ENCODE assay signal across 8 mouse cellular contexts in the genomic region with DNA sequence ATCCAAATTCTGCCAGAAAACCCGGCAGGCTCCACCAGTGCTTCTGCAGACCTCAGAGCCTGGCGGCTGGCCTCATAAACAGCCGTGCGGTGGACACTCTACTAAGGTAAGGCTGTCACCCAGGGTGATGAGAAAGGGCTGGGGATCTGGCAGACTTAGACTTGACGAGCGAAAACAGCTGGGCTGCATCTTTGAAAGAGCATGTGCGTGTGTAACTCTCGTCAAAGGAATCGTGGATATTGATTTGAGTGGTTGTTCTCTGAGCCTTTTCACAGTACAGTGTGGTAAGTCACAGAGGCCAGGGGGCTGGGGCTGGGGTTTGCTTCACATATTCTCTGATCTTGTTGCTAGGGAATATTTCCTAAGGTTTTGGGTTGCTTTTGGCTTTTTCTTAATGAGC. TPM values are rescaled to one million over a fixed set of nuclear protein-coding genes. Genes with fewer than 3 reads are reported as not detected.
DNase-seq lines count a peak whose midpoint lies in the region; ATAC-seq and TF ChIP-seq lines count a peak whose summit lies in the region.

A gene (plus strand): TSS at position 26 of the 400 bp plus-strand sequence.

- H3K9ac ChIP-seq in hindbrain, embryonic 15.5 days = no peak within 1 kb of the TSS
- no peak within 1 kb of the TSS for H3K9ac ChIP-seq in liver, embryonic 16.5 days (ENCODE audit: low read depth, low read length)

- WGBS in kidney, adult 2 months = 75% methylated on average over 9 of the region's 9 CpGs
- 67% methylated on average over 9 of the region's 9 CpGs for WGBS in hindbrain, embryonic 15.5 days
- 64% methylated on average over 9 of the region's 9 CpGs for WGBS in liver, embryonic 16.5 days (ENCODE audit: insufficient replicate concordance)

- no peaks in the 10 kb centered on the region for H3K36me3 ChIP-seq in kidney, adult 2 months (ENCODE audit: control insufficient read depth, insufficient read depth, low read length)
- no peaks in the 10 kb centered on the region for H3K36me3 ChIP-seq in hindbrain, embryonic 15.5 days
- H3K36me3 ChIP-seq in liver, embryonic 16.5 days (ENCODE audit: control insufficient read depth, insufficient read depth) = no peaks in the 10 kb centered on the region

- no peaks in the 10 kb centered on the region for H3K9me3 ChIP-seq in hindbrain, embryonic 15.5 days
- H3K9me3 ChIP-seq in liver, embryonic 16.5 days (replicated peaks; ENCODE audit: control insufficient read depth, low read length) = no peaks in the 10 kb centered on the region

- no peaks in the 10 kb centered on the region for H3K4me1 ChIP-seq in kidney, adult 2 months (ENCODE audit: control insufficient read depth, insufficient read depth, low read length)
- H3K4me1 ChIP-seq in hindbrain, embryonic 15.5 days (replicated peaks) = no peaks in the 10 kb centered on the region
- H3K4me1 ChIP-seq in liver, embryonic 16.5 days (ENCODE audit: control insufficient read depth, low read depth, low read length) = no peaks in the 10 kb centered on the region

- no peak within 1 kb of the TSS for H3K27ac ChIP-seq in kidney, adult 2 months (ENCODE audit: insufficient read depth, low read depth, low read length)
- H3K27ac ChIP-seq in hindbrain, embryonic 15.5 days (replicated peaks) = no peak within 1 kb of the TSS
- no peak within 1 kb of the TSS for H3K27ac ChIP-seq in liver, embryonic 16.5 days (ENCODE audit: low read length)

- TF ChIP-seq CTCF in kidney, adult 2 months (conservative IDR thresholded peaks at IDR 0.05; ENCODE audit: insufficient read depth, insufficient read length, low read depth, low read length) = no peak

- H3K4me3 ChIP-seq in kidney, adult 2 months (ENCODE audit: insufficient read depth, low read depth, low read length) = no peak within 1 kb of the TSS
- H3K4me3 ChIP-seq in hindbrain, embryonic 15.5 days = no peak within 1 kb of the TSS
- H3K4me3 ChIP-seq in liver, embryonic 16.5 days (ENCODE audit: low read depth, low read length) = no peak within 1 kb of the TSS

- no peaks in the 10 kb centered on the region for H3K27me3 ChIP-seq in kidney, adult 2 months (replicated peaks; ENCODE audit: control insufficient read depth, insufficient read depth, low read length)
- no peaks in the 10 kb centered on the region for H3K27me3 ChIP-seq in hindbrain, embryonic 15.5 days
- H3K27me3 ChIP-seq in liver, embryonic 16.5 days (ENCODE audit: control insufficient read depth, insufficient read depth, low read depth, low read length) = no peaks in the 10 kb centered on the region

- DNase-seq in kidney, adult 2 months = no peak
- no peak for DNase-seq in kidney, postnatal 14 days
- DNase-seq in adrenal gland, adult 2 months = no peak
- no peak for DNase-seq in gastrocnemius, adult 18-20 months (ENCODE audit: low spot score)
- no peak for DNase-seq in embryo, embryonic 10 days (ENCODE audit: low spot score)
- no peak for DNase-seq in ovary, postnatal 10 days (ENCODE audit: low spot score)

- no peak within 1 kb of the TSS for H3K4me2 ChIP-seq in hindbrain, embryonic 15.5 days
- H3K4me2 ChIP-seq in liver, embryonic 16.5 days (ENCODE audit: low read depth, low read length) = no peak within 1 kb of the TSS

- ATAC-seq in hindbrain, embryonic 15.5 days (ENCODE audit: low FRiP score, low read depth) = no peak
- ATAC-seq in liver, embryonic 16.5 days (ENCODE audit: low read depth) = no peak

- no peak for TF ChIP-seq POLR2A in kidney, adult 2 months (IDR thresholded peaks at IDR 0.05; ENCODE audit: low read depth, low read length)

RNA-seq across cellular contexts. Expression of the gene that starts here (rescaled TPM):
- 58.0 and 62.1 TPM in 2 replicates for polyA plus RNA-seq in kidney, adult 2 months (2012; rRNA removed)
- total RNA-seq in adrenal gland, adult 2 months (2021) = 100 to 1,000 TPM in 1 of 2 experiments, 10 to 100 TPM in 1; 88.6 to 113 TPM
- polyA plus RNA-seq in adrenal gland, adult 2 months (2012; rRNA removed) = 27.3 and 34.4 TPM in 2 replicates
- 10 to 100 TPM; 52.6 to 65.1 TPM for total RNA-seq in gastrocnemius, adult 18-20 months (2021)
- 103 and 105 TPM in 2 replicates for polyA plus RNA-seq in hindbrain, embryonic 15.5 days (2015; fragmentation: Nextera tagmentation; extraction: Ambion mirVana)
- polyA plus RNA-seq in liver, embryonic 16.5 days (2015; fragmentation: Nextera tagmentation; extraction: Ambion mirVana) = 44.1 and 46.1 TPM in 2 replicates
